16 mouse cellular contexts compared by ENCODE assay signal in the genomic region with DNA sequence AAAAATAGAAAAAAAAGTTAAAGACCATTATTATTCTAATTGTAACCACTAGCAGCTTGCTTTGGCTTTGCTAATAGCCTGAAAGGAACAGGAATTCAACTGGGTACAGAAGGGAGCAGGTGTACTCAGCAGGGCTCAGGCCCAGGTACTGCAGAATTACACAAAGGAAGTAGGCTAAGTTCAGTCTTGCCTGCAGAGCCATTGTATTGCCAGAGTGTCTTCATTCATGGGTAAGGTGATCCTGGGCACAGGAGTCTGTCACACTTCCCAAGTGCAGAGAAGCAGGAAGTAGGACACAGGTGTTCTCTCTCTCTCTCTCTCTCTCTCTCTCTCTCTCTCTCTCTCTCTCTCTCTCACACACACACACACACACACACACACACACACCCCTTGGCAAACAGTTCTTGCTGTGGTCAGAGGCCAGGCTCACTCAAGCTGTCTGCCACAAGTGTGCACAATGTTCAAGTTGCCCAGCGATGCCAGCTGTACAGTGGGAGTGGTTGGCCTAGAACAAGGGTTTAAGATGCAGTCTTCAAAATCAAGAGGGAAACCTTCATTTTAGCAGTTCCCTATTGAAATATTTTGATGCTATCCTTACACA. TPM values are rescaled to one million over a fixed set of nuclear protein-coding genes. Genes with fewer than 3 reads are reported as not detected.
DNase-seq lines count a peak whose midpoint lies in the region; ATAC-seq lines count a peak whose summit lies in the region.
"Had no signal": no experiment of that assay in that cellular context is flagged by ENCODE, and none has a peak within 500 bp of the region (broad histone marks: within the 10 kb centered on the region; RNA-seq: fewer than 3 reads in every experiment).

No protein-coding gene starts in this region.

- intact Hi-C loops in left cerebral cortex, postnatal 25 days (cut with DNase I) = no loop called here

- no peak for ATAC-seq in granulocyte monocyte progenitor cell, adult 5-6 weeks (replicated peaks; ENCODE audit: poor library complexity, severe bottlenecking)
- ATAC-seq: forebrain, embryonic 14.5 days; liver, embryonic 12.5 days; midbrain, embryonic 15.5 days had no signal

- peak; percentile 50 for DNase-seq in CD4-positive, CD25-positive, alpha-beta regulatory T cell, adult 2 months (ENCODE audit: low read depth, low spot score)
- peak; percentile 21 for DNase-seq in ES-CJ7 (ENCODE audit: low read depth, low spot score)
- DNase-seq in induced T-regulatory cell, adult 2 months (ENCODE audit: low read depth) = peak; percentile 63
- peak; percentile 54 to 64 for DNase-seq in thymus, postnatal 10 days (ENCODE audit: low spot score in 2 of 2)
- DNase-seq in layer of hippocampus, postnatal 36 days = no peak
- DNase-seq in left cerebral cortex, postnatal 25 days (ENCODE audit: low spot score in 2 of 2) = no peak
- DNase-seq: adrenal gland, postnatal 25 days; cerebellum, adult 9-10 months; embryo, embryonic 11 days; heart, adult 11 months; right cerebral cortex, adult 18-20 months; spleen, adult 18-20 months had no signal

RNA-seq across cellular contexts. Expression of a gene that starts 21.2 kb away (rescaled TPM):
- 1 to 10 TPM; 1.8 to 3.8 TPM for total RNA-seq in layer of hippocampus, postnatal 36 days (2021)
- 114 and 122 TPM in 2 replicates for total RNA-seq in granulocyte monocyte progenitor cell, adult 5-6 weeks (2014; fragmentation: Nextera tagmentation)
- total RNA-seq in granulocyte monocyte progenitor cell, adult 5-6 weeks (2017) = 166 and 176 TPM in 2 replicates
- total RNA-seq in left cerebral cortex, postnatal 25 days (2021) = 1 to 10 TPM; 2.4 to 2.6 TPM

Comparison
In these comparisons a context has a peak if more than half of its experiments do, and no peak if none do; other contexts are left out.
1. DNase-seq: peak in CD4-positive, CD25-positive, alpha-beta regulatory T cell, adult 2 months (single experiment), ES-CJ7 (single experiment), induced T-regulatory cell, adult 2 months (single experiment) and thymus, postnatal 10 days (2 of 2); none in layer of hippocampus, postnatal 36 days (0 of 2) and left cerebral cortex, postnatal 25 days (0 of 2).
2. RNA of a gene that starts 21.2 kb away (total RNA-seq): 114 to 176 TPM in granulocyte monocyte progenitor cell, adult 5-6 weeks; 1.8 to 3.8 TPM in layer of hippocampus, postnatal 36 days and 2.4 to 2.6 TPM in left cerebral cortex, postnatal 25 days; every median in the first group is over 10 times any median in the second.